Mouse (Mus musculus): Measurements from ENCODE around the gene Foxo1. TPM values are rescaled to one million over a fixed set of nuclear protein-coding genes. Genes with fewer than 3 reads are reported as not detected.

The Foxo1 gene
- polyA plus RNA-seq, 1 experiment from 2014 or later, result 4.8 TPM

- peaks cover 37% of the 10 kb centered on the region for H3K4me1 ChIP-seq (replicated peaks; ENCODE audit: control insufficient read depth, insufficient read depth, low read length)
- 0 out of 2 replicates have a peak overlapping the region, but pooled peaks have one; percentile 5 for H3K27ac ChIP-seq (ENCODE audit: low read length)
- 73% methylated on average over 6 of the region's 6 CpGs for whole genome bisulfite sequencing
Observed at GRCm38 (mm10) chr3:52343270-52344070, 75.3 kb downstream of the Foxo1 start.

GRCm38 (mm10) chr3:52345881-52346280 is 77.7 kb downstream of the Foxo1 start:
- 94% methylated on average over 11 of the region's 11 CpGs for WGBS
- Histone ChIP-seq H3K27ac (ENCODE audit: low read length) (no peak overlapping the region), H3K4me2 (ENCODE audit: low read depth, low read length) (no peak overlapping the region), H3K27me3 (ENCODE audit: control insufficient read depth, insufficient read depth, low read depth, low read length) (no peaks in the 10 kb centered on the region), H3K9ac (ENCODE audit: low read length) (no peak overlapping the region), H3K4me1 (replicated peaks; ENCODE audit: control insufficient read depth, insufficient read depth, low read length) (peaks cover 42% of the 10 kb centered on the region), H3K9me3 (ENCODE audit: control insufficient read depth, low read length) (no peaks in the 10 kb centered on the region), H3K4me3 (ENCODE audit: low read length) (no peak overlapping the region), H3K36me3 (ENCODE audit: control insufficient read depth, insufficient read depth, low read length) (peaks cover 7% of the 10 kb centered on the region)
- no peak for ATAC-seq (ENCODE audit: low read depth)

More at GRCm38 (mm10) chr3:52343270-52344070, 75.3 kb downstream of the Foxo1 start:
- Histone ChIP-seq H3K9ac (ENCODE audit: low read length) (no peak overlapping the region), H3K36me3 (ENCODE audit: control insufficient read depth, insufficient read depth, low read length) (peaks cover 7% of the 10 kb centered on the region), H3K9me3 (ENCODE audit: control insufficient read depth, low read length) (no peaks in the 10 kb centered on the region), H3K4me2 (ENCODE audit: low read depth, low read length) (no peak overlapping the region), H3K27me3 (ENCODE audit: control insufficient read depth, insufficient read depth, low read depth, low read length) (no peaks in the 10 kb centered on the region), H3K4me3 (ENCODE audit: low read length) (no peak overlapping the region)
- ATAC-seq (ENCODE audit: low read depth), result peak; percentile 64; the same call in 1 of the 2 replicates

GRCm38 (mm10) chr3:52346986-52347710 is 79.0 kb downstream of the Foxo1 start:
- no peaks in the 10 kb centered on the region for H3K27me3 ChIP-seq (ENCODE audit: control insufficient read depth, insufficient read depth, low read depth, low read length)
- 0 out of 2 replicates have a peak, but pooled peaks have one; percentile 27 for ATAC-seq (ENCODE audit: low read depth)
- no peak overlapping the region for H3K4me2 ChIP-seq (ENCODE audit: low read depth, low read length)
- no peaks in the 10 kb centered on the region for H3K9me3 ChIP-seq (ENCODE audit: control insufficient read depth, low read length)
- 26% methylated on average over 4 of the region's 4 CpGs for WGBS
- peaks cover 7% of the 10 kb centered on the region for H3K36me3 ChIP-seq (ENCODE audit: control insufficient read depth, insufficient read depth, low read length)
- H3K4me1 ChIP-seq (replicated peaks; ENCODE audit: control insufficient read depth, insufficient read depth, low read length), result peaks cover 39% of the 10 kb centered on the region
- H3K9ac ChIP-seq (ENCODE audit: low read length), result no peak overlapping the region
- no peak overlapping the region for H3K27ac ChIP-seq (ENCODE audit: low read length)
- H3K4me3 ChIP-seq (ENCODE audit: low read length), result no peak overlapping the region

- peak; percentile 75 for ATAC-seq (ENCODE audit: low read depth)
Observed at GRCm38 (mm10) chr3:52347980-52348622, 80.0 kb downstream of the Foxo1 start.

GRCm38 (mm10) chr3:52350636-52351035 is 82.5 kb downstream of the Foxo1 start:
- Histone ChIP-seq H3K36me3 (ENCODE audit: control insufficient read depth, insufficient read depth, low read length) (peaks cover 3% of the 10 kb centered on the region), H3K9me3 (ENCODE audit: control insufficient read depth, low read length) (no peaks in the 10 kb centered on the region), H3K9ac (ENCODE audit: low read length) (no peak overlapping the region), H3K4me2 (ENCODE audit: low read depth, low read length) (no peak overlapping the region), H3K27me3 (ENCODE audit: control insufficient read depth, insufficient read depth, low read depth, low read length) (no peaks in the 10 kb centered on the region), H3K27ac (ENCODE audit: low read length) (no peak overlapping the region), H3K4me3 (ENCODE audit: low read length) (no peak overlapping the region), H3K4me1 (replicated peaks; ENCODE audit: control insufficient read depth, insufficient read depth, low read length) (peaks cover 22% of the 10 kb centered on the region)
- WGBS, result 38% methylated on average over 8 of the region's 8 CpGs
- no peak for ATAC-seq (ENCODE audit: low read depth)

More at GRCm38 (mm10) chr3:52347980-52348622, 80.0 kb downstream of the Foxo1 start:
- no peaks in the 10 kb centered on the region for H3K27me3 ChIP-seq (ENCODE audit: control insufficient read depth, insufficient read depth, low read depth, low read length)
- WGBS, result 22% methylated on average over 10 of the region's 10 CpGs
- H3K9ac ChIP-seq (ENCODE audit: low read length), result no peak overlapping the region
- H3K4me2 ChIP-seq (ENCODE audit: low read depth, low read length), result no peak overlapping the region
- 0 out of 2 replicates have a peak overlapping the region, but pooled peaks have one; percentile 9 for H3K27ac ChIP-seq (ENCODE audit: low read length)
- peaks cover 7% of the 10 kb centered on the region for H3K36me3 ChIP-seq (ENCODE audit: control insufficient read depth, insufficient read depth, low read length)
- peaks cover 31% of the 10 kb centered on the region for H3K4me1 ChIP-seq (replicated peaks; ENCODE audit: control insufficient read depth, insufficient read depth, low read length)
- H3K9me3 ChIP-seq (ENCODE audit: control insufficient read depth, low read length), result no peaks in the 10 kb centered on the region
- no peak overlapping the region for H3K4me3 ChIP-seq (ENCODE audit: low read length)

GRCm38 (mm10) chr3:52351901-52352300 is 83.8 kb downstream of the Foxo1 start:
- WGBS, result 89% methylated on average over 9 of the region's 9 CpGs
- Histone ChIP-seq H3K4me1 (replicated peaks; ENCODE audit: control insufficient read depth, insufficient read depth, low read length) (peaks cover 22% of the 10 kb centered on the region), H3K36me3 (ENCODE audit: control insufficient read depth, insufficient read depth, low read length) (no peaks in the 10 kb centered on the region), H3K9me3 (ENCODE audit: control insufficient read depth, low read length) (no peaks in the 10 kb centered on the region), H3K27ac (ENCODE audit: low read length) (no peak overlapping the region), H3K27me3 (ENCODE audit: control insufficient read depth, insufficient read depth, low read depth, low read length) (no peaks in the 10 kb centered on the region), H3K4me3 (ENCODE audit: low read length) (no peak overlapping the region), H3K4me2 (ENCODE audit: low read depth, low read length) (no peak overlapping the region), H3K9ac (ENCODE audit: low read length) (no peak overlapping the region)
- no peak for ATAC-seq (ENCODE audit: low read depth)

GRCm38 (mm10) chr3:52354203-52354602 is 86.1 kb downstream of the Foxo1 start:
- ATAC-seq (ENCODE audit: low read depth), result no peak
- Histone ChIP-seq H3K27ac (ENCODE audit: low read length) (no peak overlapping the region), H3K4me1 (replicated peaks; ENCODE audit: control insufficient read depth, insufficient read depth, low read length) (0 out of 2 replicates have a peak, but pooled peaks cover 8% of the 10 kb centered on the region), H3K9ac (ENCODE audit: low read length) (no peak overlapping the region), H3K27me3 (ENCODE audit: control insufficient read depth, insufficient read depth, low read depth, low read length) (no peaks in the 10 kb centered on the region), H3K9me3 (ENCODE audit: control insufficient read depth, low read length) (no peaks in the 10 kb centered on the region), H3K4me3 (ENCODE audit: low read length) (no peak overlapping the region), H3K4me2 (ENCODE audit: low read depth, low read length) (no peak overlapping the region), H3K36me3 (ENCODE audit: control insufficient read depth, insufficient read depth, low read length) (no peaks in the 10 kb centered on the region)
- 69% methylated on average over 7 of the region's 7 CpGs for WGBS

- Histone ChIP-seq H3K9me3 (ENCODE audit: control insufficient read depth, low read length) (no peaks in the 10 kb centered on the region), H3K4me2 (ENCODE audit: low read depth, low read length) (no peak overlapping the region), H3K9ac (ENCODE audit: low read length) (no peak overlapping the region), H3K4me1 (replicated peaks; ENCODE audit: control insufficient read depth, insufficient read depth, low read length) (no peaks in the 10 kb centered on the region), H3K27ac (ENCODE audit: low read length) (no peak overlapping the region), H3K27me3 (ENCODE audit: control insufficient read depth, insufficient read depth, low read depth, low read length) (no peaks in the 10 kb centered on the region), H3K4me3 (ENCODE audit: low read length) (no peak overlapping the region), H3K36me3 (ENCODE audit: control insufficient read depth, insufficient read depth, low read length) (no peaks in the 10 kb centered on the region)
- WGBS, result 68% methylated on average over 15 of the region's 15 CpGs
- ATAC-seq (ENCODE audit: low read depth), result no peak
Observed at GRCm38 (mm10) chr3:52357265-52357953, 89.3 kb downstream of the Foxo1 start.
